Mouse (Mus musculus) retina, embryonic 14.5 days (tissue): Measurements from ENCODE around the gene 4930432M17Rik.

Experiments used
- DNase-seq: peaks from one replicate; pipeline ENCODE4 v3.0.0-alpha.2; 2015; ENCODE audit warnings: low spot score

Gene 4930432M17Rik

DNA sequence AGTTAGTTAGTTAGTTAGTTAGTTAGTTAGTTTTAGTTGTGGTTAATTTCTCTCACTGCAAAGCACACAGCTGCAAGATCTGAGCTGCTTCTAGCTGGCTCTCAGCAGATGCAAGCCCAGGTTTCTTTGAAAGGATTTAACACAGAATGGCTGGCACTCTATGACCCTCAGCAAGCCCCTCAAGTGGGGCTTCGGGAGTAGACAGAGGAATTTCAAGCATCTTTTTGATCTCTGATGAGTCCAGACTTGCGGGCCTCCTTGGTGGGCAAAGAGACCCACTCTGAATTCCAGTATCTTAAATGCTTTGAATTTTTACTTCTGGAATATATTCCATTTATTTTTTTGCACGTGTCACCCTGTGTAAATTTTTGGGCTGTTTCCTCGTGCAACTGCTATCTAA is 8.4 kb downstream of the 4930432M17Rik start:
- DNase-seq: no peak

DNA sequence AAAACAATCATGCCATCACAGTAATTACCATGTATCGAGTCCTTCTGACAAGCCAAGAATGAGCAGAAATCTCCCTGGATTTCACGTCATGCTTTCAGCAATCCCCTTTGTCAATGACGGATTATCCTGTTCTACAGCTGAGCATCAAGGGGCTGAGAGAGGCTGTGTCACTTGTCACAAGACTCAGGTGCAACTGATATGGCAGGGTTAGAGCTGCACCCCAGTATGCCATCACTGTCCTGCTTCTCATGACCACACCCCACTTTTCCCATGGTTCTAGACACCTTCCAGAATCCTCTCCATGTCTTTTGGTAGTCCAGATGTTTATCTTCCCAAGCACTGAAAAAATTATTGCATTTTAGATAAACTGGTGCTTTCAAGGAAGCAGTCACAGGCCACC is 8.9 kb downstream of the 4930432M17Rik start:
- no peak for DNase-seq

DNA sequence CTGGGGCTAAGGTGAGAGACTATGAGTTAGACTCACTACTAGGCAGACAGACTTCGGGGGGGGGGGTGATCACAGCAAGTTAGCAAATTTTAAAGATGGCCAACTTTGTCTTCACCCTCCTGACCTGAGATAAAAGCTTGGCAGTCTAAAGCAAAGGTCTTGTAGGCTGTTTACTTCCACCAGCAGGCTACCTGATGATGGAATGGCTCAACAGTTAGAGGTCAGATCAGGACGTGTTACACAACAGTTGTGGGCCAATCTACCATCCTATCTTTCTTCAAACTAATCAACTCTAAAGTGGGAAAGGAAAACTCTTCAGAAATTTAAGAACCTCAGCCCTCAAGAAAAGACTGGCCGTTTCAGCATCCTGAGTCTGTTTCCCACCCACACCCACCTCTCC is 9.6 kb downstream of the 4930432M17Rik start:
- DNase-seq: no peak

DNA sequence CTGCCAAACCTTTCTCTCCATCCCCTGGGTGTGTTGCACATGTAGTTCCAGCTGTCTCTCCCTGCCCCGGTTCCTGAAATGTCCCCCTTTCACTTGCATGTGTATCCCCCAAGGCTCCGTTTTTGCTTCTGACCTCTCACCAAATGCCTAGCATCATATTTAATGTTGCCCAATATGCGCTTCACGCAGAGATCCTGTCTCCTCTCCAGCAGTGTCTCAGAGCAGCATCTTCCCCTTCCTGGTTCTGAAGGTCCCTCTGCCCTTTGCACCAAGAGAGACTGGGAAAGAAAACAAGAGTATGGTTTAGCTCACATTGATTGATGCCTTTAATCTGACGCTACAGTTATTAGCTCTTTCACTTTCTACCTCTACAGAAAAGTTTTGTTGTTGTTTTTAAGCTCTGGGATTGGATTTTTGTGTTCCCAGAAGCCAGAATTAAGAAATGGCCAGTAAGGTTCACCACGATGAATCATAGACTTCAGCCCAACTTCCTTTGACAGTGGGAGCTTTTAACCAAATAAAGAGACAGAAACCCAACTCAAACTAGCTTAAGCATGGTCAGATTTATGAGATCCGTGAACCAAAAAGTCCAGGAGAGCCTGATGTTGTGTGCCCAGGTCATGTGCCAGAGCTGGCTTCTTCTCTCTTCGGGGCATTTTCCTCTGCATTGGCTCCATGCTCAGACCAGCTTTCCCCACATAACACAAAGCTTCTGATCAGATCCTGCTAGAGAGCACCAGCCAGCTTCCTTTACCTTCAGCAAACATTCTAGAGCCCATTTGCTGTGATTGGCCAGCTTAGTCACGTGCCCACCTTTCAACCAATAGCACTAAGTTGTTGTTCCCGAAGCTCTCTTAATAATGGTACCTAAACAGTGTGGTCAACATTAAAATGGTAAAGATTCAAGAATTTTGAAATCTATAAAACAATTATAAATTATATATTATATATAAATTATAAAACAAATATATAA is 12.2 kb downstream of the 4930432M17Rik start:
- DNase-seq: no peak

DNA sequence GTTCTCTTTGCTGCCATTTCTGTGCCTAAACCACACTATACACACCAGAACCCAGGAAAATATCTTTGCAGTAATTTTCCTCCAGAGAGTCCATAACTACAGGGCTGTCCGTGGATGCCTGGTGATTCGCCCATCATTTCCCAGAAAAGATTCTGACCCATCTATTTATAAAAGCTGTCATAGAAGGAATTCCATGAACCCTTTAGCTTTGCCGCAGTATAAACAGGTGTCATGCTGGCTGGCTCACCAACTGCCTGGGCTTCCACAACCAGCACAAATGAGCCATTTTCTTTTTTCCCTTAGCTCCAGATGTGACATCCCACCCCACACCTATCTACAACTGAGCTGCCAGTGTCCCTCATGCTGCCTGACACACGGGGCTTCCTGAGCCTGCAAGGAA is 14.0 kb downstream of the 4930432M17Rik start:
- no peak for DNase-seq

DNA sequence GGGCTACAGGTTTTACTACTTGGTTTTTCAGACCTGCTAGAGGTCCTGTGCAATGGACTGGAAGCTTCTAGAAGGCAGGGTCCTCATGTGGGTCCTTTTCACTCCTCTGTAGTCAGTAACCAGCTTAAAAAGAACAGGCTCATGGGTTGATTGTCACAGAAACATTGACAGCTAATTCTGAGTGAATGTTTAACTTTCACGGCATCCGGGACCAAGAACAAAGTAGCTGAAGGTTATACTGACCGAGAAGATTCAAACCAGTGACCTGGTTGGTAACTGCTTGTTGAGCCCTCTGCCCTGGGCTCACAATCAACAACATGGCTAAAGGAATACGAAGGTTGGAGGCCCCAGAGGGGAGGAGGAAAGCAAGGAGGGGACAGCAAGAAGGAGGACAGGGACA is 14.4 kb downstream of the 4930432M17Rik start:
- DNase-seq: no peak

DNA sequence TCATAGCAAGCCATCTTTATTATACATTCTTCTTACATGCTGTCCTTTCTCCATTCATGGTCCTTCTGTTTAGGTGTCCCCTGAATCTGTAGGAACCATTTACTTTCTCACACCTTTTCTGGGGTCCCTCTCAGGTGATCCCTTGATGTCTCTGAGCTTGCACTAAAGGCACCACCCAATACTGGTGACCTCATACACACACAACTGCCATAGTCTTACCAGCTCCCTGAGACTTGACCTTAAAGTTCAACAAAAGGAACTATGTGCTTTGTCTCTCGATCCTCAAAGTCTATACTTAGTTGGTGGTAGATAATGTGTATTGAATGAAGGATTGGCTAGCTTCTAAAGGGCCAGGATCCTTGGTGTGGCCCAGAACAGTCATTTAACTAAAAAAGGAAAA is 15.4 kb downstream of the 4930432M17Rik start:
- no peak for DNase-seq

DNA sequence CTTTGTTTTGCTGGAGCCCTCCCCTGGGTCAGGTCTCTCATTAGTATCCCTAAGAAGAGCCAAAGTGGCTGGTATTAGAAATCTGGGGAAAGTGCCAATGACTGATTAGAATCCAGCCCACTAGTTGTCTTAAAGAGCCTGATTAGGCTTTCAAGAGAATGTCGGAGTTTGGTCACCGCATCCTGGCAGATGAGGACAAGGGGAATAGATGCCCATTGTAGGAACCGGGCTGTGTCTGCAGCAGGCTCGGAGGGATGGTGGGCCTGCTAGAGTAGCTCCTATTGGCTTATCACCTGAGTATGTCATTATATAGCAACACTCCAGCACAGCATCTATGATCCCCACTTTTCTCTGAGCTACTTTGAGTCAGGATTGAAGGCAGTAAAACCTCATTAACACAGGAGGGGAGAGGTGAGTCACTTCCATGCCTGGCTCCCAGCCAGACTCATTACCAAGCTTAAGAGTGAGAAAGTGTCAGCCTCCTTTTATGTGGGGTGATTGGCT is 15.9 kb downstream of the 4930432M17Rik start:
- no peak for DNase-seq

DNA sequence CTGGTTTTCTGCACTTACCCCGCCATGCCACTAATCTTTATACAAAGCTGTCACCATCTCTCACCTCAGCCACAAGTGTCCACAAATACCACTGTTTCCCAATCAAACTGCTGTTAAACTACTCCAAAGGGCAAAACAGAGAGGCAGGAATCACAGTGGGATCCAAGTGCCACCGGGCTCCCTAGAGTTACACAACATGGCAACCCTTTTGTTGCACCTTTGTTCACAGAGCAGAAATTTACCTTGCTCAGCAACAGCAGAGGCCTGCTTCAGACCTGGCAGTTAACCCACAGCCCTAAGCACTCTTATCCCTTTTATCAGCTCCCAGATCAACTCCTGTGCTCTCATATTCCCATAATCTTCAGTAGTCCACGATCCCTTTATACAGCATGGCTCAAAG is 17.2 kb downstream of the 4930432M17Rik start:
- no peak for DNase-seq

DNA sequence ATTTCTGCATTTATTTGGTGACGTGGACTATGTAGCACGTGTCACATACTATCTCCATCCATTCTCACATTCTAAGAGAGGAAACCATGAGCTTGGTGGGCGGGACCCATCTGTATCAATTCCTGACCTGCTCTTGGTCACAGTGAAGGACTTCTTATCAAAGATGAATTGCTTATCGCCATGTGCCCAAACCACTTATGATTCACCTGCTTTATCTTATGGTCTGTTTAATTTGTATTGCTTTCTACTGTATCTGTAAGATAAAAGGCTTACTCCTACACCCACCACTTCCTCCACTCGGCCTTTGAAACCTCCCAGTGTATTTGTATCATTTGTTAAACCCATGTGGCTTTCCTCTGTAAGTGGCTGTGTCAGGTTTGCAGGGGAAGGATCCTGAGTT is 18.5 kb downstream of the 4930432M17Rik start:
- no peak for DNase-seq

DNA sequence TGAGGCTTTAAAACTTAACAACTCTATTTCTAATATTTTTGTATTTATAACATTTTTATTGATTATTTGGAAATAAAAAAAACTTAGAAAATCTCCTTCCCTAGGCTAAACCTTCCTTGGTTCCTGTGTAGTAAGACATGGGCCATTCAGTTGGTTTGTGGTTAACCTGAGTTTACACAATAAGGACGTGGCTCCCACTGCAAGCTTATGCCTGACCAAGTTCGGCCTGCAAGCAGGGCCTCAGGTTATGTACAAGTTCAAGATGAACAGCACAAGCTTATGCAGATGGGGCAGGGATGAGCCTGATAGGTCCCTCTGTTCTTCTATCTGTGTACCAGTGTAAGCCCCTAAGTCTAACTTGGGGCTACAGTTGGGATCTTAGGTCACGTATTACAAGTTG is 19.1 kb downstream of the 4930432M17Rik start:
- no peak for DNase-seq

DNA sequence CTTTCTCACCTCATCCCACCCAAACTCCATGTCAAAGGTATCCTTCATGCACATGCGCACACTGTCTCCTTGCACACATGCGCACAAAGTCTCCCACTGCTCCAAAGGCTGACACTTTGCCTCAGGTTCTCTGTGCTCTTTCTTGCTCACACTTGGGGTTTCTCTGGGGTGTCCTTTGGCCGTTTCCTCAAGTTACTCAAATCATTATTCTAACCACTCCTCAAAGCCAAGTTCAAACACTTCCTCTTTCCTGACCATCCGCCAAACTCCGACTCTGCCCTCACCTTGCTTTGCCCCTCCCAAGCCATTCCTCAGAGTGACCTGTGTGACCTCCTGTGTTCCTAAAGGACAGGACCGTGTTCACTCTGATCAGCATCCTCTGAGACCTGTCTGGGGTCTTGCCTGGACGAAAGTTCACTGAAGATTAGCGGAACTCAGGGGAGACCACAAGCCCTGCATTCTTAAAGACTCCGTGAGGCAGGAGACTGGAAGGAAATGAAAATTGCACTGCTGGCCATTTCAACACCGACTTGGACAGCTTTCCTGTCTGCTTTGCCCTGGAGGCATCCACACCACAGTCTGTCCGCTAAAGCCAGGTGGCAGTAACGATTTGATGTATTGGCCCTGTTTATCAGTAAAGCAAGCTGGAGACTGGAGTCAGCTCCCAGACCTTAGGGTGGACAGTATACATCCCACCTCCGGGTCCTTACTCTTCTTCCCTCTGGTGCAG is 22.6 kb downstream of the 4930432M17Rik start:
- no peak for DNase-seq

DNA sequence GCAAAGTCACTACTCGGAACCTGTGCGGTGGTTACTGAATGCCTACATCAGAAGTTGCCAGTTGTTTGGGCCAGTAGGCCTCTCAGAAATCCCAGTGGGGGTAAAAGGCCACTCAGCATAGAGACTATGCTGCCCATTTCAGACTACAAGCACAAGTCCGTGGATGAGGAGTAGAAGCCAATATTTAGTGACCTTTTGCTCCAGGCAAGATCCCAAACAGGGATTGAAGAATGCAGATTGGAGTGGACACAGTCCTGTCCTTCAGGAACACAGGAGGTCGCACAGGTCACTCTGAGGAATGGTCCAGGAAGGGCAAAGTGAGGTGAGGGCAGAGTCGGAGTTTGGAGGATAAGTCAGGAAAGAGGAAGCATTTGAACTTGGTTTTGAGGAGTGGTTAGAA is 23.2 kb downstream of the 4930432M17Rik start:
- DNase-seq: no peak

DNA sequence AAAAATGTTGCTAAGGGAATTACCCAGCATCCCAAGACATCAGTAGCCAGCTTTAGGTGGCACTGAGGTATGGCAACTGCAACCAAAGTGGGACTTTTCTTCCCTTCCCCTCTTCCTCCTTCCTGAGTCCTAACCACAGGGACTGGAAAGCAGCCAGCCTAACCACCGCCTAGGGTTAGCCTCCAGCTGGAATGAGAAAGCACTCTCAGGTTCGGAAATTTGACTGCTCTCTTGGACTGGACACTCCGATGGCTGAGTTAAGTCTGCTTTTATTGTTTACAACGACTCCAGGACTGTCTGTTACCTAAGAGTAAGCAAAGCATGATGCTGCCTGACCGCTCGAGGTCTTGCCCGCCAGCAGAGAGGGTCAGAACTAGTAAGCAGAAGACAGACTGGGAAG is 26.6 kb downstream of the 4930432M17Rik start:
- DNase-seq: no peak

DNA sequence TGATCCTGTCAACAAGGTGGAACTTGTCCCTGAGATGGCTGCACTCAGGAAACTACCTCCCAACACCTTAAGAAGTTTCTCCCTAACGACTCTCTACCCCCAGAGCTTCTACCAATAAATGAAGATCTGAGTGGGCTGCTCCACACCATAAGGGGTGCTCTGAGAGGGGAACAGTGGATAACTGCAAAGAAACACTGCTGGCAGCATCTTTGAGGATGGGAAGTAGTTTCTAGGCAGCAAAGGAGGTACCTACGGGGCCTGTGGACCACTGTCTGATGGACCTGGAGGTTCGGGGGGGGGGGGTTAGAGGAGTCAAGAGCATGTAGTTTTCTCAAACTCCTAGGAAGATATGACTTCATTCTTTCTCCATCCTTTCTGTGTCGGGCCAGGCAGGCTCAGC is 28.8 kb downstream of the 4930432M17Rik start:
- no peak for DNase-seq

DNA sequence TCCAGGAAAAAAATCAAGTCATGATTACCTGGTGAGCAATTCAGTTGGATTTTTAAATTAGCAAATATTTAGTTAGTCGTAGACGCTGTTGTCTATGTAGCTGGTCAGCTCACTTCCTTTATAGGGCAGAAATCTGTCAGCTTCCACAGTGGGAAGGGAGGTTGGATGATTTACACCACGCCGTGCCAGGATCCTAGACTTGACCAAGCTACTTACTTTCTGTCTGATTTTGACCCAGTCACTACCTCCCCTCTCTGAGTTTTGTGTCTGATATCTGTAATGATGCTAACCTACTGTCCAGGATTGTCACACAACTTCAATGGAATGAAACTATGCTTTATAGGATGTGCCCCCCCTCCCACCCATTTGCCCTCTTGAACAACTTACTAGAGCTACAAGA is 29.3 kb downstream of the 4930432M17Rik start:
- DNase-seq: no peak

DNA sequence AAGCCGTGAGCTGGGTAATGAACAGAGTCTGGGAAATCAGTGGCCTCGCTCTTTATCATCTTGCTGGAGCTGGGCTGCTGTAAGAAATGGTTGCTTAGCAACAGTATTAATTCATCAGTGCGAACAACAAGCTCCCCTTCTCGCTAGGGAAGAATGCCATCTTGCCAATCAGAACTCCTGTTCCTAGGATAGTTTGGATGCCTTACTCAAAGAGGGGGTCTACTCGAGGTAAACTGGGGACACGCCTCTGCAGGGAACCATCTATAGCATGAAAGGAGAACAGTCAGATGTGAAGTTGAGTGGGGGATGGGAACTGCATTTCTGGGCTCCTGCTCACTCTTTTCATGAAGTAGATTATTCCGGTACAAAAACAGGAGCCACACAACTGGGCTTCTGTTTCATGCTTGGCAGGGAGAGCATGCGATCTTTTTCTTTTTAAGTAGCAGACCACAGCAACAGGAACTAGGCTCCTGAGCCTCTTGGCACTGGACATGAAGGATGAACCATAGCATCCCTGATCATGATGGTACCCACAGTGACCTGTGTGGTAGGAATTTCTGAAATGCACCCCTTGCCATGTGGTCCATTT is 29.9 kb downstream of the 4930432M17Rik start:
- DNase-seq: peak; percentile 83

DNA sequence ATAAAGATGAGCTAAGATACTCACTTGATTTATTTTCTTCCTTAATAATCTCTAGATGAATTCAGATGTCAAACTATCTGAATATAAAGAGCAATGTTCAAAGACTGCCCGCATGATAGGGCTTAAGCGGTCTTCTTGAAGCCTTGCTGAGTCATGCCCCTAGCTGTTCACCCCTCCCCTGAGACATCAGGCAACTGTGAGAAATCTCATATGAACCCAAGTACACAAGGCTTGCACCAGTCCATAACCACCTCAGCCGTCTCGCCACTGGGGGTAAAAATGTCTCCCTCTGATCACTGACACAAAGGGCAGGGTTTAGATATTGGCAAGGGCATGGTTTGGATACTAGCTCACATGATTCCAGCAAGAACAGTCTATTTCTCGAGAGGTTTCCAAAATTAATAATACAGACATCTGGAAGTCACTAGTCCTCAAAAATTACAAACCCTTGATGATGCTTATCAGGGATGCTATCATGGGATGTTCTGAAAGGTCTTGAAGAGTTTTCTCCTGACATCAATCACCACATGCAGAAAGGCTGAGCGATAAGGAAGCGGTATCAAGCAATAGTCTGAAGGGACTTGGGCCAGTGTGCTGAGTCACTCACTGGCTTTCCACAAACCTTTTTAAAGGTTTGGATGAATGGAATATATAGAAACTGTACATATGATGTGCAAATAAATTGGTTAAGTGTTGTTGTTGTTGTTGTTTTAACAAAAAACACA is 32.8 kb downstream of the 4930432M17Rik start:
- DNase-seq: no peak

DNA sequence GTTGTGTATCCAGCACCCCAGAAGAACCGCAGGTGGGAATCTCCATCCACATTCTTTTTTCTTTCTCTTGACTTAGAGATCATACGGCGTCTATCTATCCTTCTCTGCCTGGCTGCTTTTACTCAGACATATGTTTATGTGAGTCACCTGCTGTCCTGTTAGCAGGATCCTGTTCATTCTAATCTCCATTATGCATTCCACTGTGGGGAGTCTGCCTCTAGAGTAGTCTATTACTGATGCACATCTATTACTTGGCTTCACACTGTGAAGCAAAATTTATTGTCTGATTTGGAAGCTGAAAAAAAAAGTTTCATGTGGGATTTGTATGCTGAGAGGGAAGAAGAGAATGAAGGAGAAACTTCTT is 33.3 kb downstream of the 4930432M17Rik start:
- no peak for DNase-seq

DNA sequence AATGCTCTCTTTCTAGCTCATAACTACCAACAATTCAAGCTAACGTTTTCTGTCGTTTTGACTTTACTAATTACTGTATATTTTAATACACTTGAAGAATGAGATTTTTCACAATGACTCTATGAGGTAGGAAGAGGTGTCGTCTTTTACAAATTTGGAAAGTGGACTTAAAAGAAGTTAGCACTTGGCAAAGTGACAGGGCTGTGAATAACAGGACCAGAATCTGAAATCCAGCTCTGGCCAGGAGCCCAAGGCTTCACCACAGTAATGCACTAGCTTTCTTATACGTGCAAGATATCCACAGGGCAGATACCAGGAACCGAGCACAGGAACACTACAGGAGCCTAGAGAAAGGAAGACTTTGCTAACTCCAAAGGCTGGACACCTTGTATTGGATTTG is 35.5 kb downstream of the 4930432M17Rik start:
- DNase-seq: no peak

DNA sequence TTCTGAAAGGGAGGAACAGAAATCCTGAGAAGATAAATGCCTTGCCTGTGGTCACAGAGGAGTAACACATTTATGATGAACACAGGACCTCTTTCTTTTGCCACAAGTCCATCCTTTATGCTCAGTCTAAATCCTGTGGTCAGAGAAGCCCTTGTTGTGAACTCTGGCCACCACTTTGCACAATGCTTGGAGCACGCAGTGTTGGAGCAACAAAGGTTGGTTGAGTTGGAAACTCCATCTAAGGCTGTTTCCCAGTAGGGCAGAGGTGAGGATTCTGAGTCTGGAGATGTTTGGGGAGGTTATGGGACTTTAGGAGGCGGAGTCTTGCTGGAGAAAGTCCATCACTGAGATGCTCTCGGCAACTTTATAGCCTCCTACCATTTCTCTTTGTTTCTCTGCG is 36.5 kb downstream of the 4930432M17Rik start:
- no peak for DNase-seq

DNA sequence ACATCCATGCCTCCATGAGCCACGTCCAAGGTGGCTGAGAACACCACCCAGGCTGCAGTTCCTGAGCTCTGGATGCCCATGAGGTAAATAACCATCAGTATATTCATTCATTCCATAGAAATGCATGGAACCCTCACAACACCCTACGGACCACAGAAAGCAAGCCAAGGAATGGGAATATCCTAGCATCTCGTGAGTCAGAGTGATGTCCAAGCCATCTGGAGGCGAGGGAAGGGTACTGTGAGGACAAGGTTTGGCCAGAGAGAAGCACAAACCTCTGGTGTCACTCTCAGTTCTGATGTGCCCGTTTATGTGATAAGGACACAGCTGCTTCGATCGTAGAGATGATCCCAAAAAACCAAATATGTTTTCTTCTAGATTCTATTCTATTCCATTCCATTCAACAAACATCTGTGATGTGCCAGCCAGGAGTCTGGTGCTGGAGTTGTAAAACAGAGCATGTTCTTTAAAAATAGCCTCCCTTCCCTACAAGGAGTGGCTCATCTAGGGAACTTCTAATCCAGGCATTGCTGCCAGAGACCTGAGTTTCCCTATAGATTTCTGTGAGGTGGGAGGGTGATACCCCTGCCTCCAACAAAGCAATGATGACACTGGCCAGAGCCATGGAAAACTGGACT is 40.5 kb downstream of the 4930432M17Rik start:
- no peak for DNase-seq
